Mouse (Mus musculus): ENCODE results near the gene Hoxa4. TPM values are rescaled to one million over a fixed set of nuclear protein-coding genes. Genes with fewer than 3 reads are reported as not detected.

Gene Hoxa4
- polyA plus RNA-seq, 1 experiment from 2014 or later: 2.5 TPM

DNA sequence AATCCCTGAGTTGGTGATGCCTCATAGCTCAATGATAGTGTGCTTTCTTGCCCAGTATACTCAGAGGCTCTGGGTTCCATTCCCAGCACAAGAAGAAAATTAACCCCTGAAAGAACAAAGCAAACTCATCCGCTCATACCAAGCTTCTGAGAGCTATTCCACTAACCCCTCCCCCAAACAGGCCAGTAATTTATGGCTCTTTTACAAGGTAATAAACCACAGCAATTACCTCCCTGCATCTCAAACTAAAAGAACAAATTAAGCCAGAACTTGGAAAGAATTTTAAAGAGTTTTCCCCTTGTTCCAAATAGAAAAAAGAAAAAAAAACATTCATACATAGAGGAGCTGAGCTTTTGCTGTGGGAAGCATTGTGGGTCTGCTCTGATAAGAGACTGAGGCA lies 8.8 kb downstream of the Hoxa4 start:
- no peak overlapping the region for H3K9ac ChIP-seq (ENCODE audit: low read length)
- no peak for DNase-seq (ENCODE audit: low spot score)
- H3K27me3 ChIP-seq (ENCODE audit: control insufficient read depth, insufficient read depth, low read length): peaks cover 2% of the 10 kb centered on the region; the same call in 1 of the 2 replicates
- TF ChIP-seq EP300 (optimal IDR thresholded peaks at IDR 0.05): no peak
- TF ChIP-seq CTCF (IDR thresholded peaks at IDR 0.05; ENCODE audit: low read depth): no peak
- H3K27ac ChIP-seq (replicated peaks): peak overlapping the region; percentile 75
- ATAC-seq (ENCODE audit: low FRiP score, low TSS enrichment): no peak
- 41% methylated on average over 1 of the region's 1 CpGs for WGBS
- peaks cover 3% of the 10 kb centered on the region; the same call in 1 of the 2 replicates for H3K4me1 ChIP-seq (replicated peaks; ENCODE audit: control insufficient read depth, insufficient read depth)
- H3K4me2 ChIP-seq (replicated peaks; ENCODE audit: low read depth): 0 out of 2 replicates have a peak overlapping the region, but pooled peaks have one; percentile 5
- no peaks in the 10 kb centered on the region for H3K9me3 ChIP-seq (ENCODE audit: control insufficient read depth, low read length)
- no peak overlapping the region for H3K4me3 ChIP-seq (ENCODE audit: low read depth, low read length)
- no peaks in the 10 kb centered on the region for H3K36me3 ChIP-seq (ENCODE audit: control insufficient read depth, insufficient read depth, low read length)

DNA sequence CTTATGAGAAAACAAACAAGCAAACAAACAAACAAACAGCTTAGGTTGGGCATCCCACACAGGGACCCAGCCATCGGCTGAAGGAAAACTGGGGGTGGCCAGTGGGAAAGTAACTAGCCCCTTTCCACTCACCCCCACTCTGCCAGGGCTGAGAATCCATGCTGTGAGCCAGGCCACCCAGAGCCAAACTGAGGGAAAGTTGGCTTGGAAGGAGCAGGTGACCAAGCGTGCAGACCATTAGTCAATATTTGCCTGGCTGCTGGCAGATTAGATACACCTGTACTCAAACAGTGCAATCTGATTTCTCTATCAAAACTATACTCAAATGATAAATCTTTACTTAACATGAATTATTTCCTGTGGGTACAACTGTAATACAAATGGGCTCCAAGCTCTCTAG lies 9.5 kb downstream of the Hoxa4 start:
- Histone ChIP-seq H3K4me2 (replicated peaks; ENCODE audit: low read depth) (no peak overlapping the region), H3K9ac (ENCODE audit: low read length) (no peak overlapping the region), H3K27ac (replicated peaks) (no peak overlapping the region), H3K4me1 (replicated peaks; ENCODE audit: control insufficient read depth, insufficient read depth) (no peaks in the 10 kb centered on the region; the same call in 1 of the 2 replicates), H3K27me3 (ENCODE audit: control insufficient read depth, insufficient read depth, low read length) (peaks cover 2% of the 10 kb centered on the region; the same call in 1 of the 2 replicates), H3K4me3 (ENCODE audit: low read depth, low read length) (no peak overlapping the region), H3K9me3 (ENCODE audit: control insufficient read depth, low read length) (no peaks in the 10 kb centered on the region), H3K36me3 (ENCODE audit: control insufficient read depth, insufficient read depth, low read length) (no peaks in the 10 kb centered on the region)
- WGBS: 31% methylated on average over 2 of the region's 2 CpGs
- DNase-seq (ENCODE audit: low spot score) (no peak), ATAC-seq (ENCODE audit: low FRiP score, low TSS enrichment) (no peak)
- TF ChIP-seq EP300 (optimal IDR thresholded peaks at IDR 0.05) (no peak), CTCF (IDR thresholded peaks at IDR 0.05; ENCODE audit: low read depth) (no peak)

DNA sequence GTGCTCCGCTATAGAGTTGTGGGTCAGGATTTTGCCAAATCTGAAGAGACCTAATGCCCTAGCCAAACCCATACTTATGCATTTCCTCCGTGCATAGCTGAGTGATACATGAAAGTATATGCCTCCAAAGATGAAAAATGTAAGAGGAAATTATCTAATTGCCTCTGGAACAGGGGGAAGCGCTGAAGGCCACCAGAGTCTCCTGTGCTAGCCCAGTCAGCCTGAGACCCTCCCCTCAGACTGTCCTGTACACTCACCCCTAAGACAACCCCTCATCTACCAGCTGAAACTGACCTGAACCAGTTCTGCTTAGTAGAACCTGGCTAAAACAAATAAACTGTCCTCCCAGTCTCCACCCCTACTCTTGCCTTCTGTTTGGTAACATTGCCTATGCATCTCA lies 10.8 kb downstream of the Hoxa4 start:
- no peaks in the 10 kb centered on the region; the same call in 1 of the 2 replicates for H3K4me1 ChIP-seq (replicated peaks; ENCODE audit: control insufficient read depth, insufficient read depth)

DNA sequence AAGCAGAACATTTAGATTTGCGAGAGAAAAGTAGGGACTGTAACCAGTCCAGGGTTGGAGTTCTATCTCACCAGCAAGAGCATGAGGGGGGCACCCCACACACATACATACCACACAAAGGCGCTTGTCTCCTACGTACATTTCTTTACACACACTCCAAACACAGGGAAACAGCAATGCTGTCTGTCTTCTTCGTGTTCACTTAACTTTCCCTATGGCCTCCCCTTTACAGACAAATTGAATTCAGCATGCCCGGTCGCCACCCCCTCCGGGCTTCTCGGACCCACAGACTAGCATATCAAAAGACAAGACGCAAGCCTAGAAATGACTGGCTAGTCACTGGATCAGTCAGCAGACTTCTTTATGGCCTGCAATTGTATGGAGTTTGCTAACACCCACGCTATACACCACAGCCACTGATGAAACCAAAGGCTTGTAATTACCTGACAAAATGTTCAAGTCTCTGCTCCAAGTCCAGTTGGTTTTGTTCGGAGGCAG lies 11.3 kb downstream of the Hoxa4 start:
- Histone ChIP-seq H3K9me3 (ENCODE audit: control insufficient read depth, low read length) (no peaks in the 10 kb centered on the region), H3K27me3 (ENCODE audit: control insufficient read depth, insufficient read depth, low read length) (no peaks in the 10 kb centered on the region), H3K4me2 (replicated peaks; ENCODE audit: low read depth) (peak overlapping the region; percentile 75), H3K27ac (replicated peaks) (peak overlapping the region; percentile 95), H3K36me3 (ENCODE audit: control insufficient read depth, insufficient read depth, low read length) (no peaks in the 10 kb centered on the region), H3K9ac (ENCODE audit: low read length) (peak overlapping the region; percentile 89), H3K4me3 (ENCODE audit: low read depth, low read length) (peak overlapping the region; percentile 63), H3K4me1 (replicated peaks; ENCODE audit: control insufficient read depth, insufficient read depth) (no peaks in the 10 kb centered on the region; the same call in 1 of the 2 replicates)
- 22% methylated on average over 11 of the region's 11 CpGs for WGBS
- DNase-seq (ENCODE audit: low spot score) (no peak), ATAC-seq (ENCODE audit: low FRiP score, low TSS enrichment) (no peak)
- TF ChIP-seq CTCF (IDR thresholded peaks at IDR 0.05; ENCODE audit: low read depth) (no peak), EP300 (optimal IDR thresholded peaks at IDR 0.05) (no peak)

More for the DNA sequence above, 10.8 kb downstream of the Hoxa4 start:
- TF ChIP-seq CTCF (IDR thresholded peaks at IDR 0.05; ENCODE audit: low read depth): no peak
- TF ChIP-seq EP300 (optimal IDR thresholded peaks at IDR 0.05): no peak
- ATAC-seq (ENCODE audit: low FRiP score, low TSS enrichment): no peak
- 37% methylated on average over 3 of the region's 3 CpGs for WGBS
- H3K9ac ChIP-seq (ENCODE audit: low read length): peak overlapping the region; percentile 89
- H3K27me3 ChIP-seq (ENCODE audit: control insufficient read depth, insufficient read depth, low read length): no peaks in the 10 kb centered on the region
- H3K9me3 ChIP-seq (ENCODE audit: control insufficient read depth, low read length): no peaks in the 10 kb centered on the region
- H3K4me2 ChIP-seq (replicated peaks; ENCODE audit: low read depth): peak overlapping the region; percentile 75
- H3K36me3 ChIP-seq (ENCODE audit: control insufficient read depth, insufficient read depth, low read length): no peaks in the 10 kb centered on the region
- H3K4me3 ChIP-seq (ENCODE audit: low read depth, low read length): peak overlapping the region; percentile 63
- H3K27ac ChIP-seq (replicated peaks): peak overlapping the region; percentile 95
- no peak for DNase-seq (ENCODE audit: low spot score)

DNA sequence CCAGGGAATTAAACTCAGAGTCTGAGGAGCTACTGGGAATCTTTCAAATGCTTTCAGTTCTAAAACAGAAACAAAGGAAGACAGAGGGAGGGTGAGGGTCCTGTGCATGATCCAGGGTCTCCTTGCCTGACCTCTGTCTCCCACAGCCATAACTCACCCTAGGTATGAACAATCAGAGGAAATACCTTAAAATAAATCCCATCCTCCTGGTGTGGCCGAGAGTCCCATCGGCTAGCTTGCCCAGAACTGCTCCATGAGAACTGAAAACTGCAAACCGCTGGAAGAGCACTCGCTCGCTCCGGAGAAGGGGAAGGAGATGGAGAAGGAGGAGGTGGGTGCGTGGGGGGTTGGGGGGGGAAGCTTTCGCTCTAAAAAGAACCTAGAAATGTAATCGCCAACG lies 11.9 kb downstream of the Hoxa4 start:
- H3K27ac ChIP-seq (replicated peaks): peak overlapping the region; percentile 95
- no peaks in the 10 kb centered on the region for H3K36me3 ChIP-seq (ENCODE audit: control insufficient read depth, insufficient read depth, low read length)
- ATAC-seq (ENCODE audit: low FRiP score, low TSS enrichment) (no peak), DNase-seq (ENCODE audit: low spot score) (peak; percentile 13)
- H3K4me1 ChIP-seq (replicated peaks; ENCODE audit: control insufficient read depth, insufficient read depth): no peaks in the 10 kb centered on the region; the same call in 1 of the 2 replicates
- 13% methylated on average over 10 of the region's 10 CpGs for WGBS
- peak overlapping the region; percentile 89 for H3K9ac ChIP-seq (ENCODE audit: low read length)
- H3K4me3 ChIP-seq (ENCODE audit: low read depth, low read length): peak overlapping the region; percentile 63
- H3K9me3 ChIP-seq (ENCODE audit: control insufficient read depth, low read length): no peaks in the 10 kb centered on the region
- no peak for TF ChIP-seq CTCF (IDR thresholded peaks at IDR 0.05; ENCODE audit: low read depth)
- TF ChIP-seq EP300 (optimal IDR thresholded peaks at IDR 0.05): no peak
- no peaks in the 10 kb centered on the region for H3K27me3 ChIP-seq (ENCODE audit: control insufficient read depth, insufficient read depth, low read length)
- H3K4me2 ChIP-seq (replicated peaks; ENCODE audit: low read depth): peak overlapping the region; percentile 75

DNA sequence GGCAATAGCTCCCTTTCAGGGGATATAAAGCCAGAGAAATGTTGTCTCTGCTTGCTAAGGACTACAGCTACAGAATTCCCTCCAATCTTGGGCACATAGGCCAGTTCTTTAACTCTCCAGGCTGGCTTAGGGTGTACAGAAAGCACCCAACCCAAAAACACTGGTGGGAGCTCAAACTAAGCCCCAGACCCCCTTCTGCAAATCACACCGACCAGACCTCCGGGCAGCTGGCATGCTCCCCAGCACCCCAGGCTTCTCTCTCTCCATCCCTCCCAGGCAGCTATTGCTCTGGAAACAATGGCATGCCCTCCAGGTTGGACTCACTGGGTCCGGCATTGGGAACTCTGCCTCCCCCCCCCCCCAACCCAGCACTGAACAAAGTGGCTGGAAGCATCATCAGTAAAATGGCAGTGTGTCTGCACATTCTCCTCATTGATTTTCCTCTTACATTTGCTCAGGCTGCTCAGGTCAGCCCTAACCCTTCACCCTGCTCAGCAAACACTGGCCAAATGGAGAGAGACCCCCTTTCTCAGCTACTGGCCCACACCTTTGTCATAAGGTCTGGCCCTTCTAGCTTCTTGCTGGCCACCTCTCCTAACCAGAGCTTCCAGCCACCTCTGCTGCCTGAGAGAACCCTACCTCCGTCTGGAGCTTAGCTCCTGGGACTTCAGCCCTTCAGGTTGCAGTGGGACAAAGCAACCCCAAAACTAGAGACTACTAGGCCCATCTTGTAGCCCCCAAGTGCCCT lies 12.5 kb downstream of the Hoxa4 start:
- no peak for ATAC-seq (ENCODE audit: low FRiP score, low TSS enrichment)
- DNase-seq (ENCODE audit: low spot score): peak; percentile 13
- no peaks in the 10 kb centered on the region for H3K27me3 ChIP-seq (ENCODE audit: control insufficient read depth, insufficient read depth, low read length)
- no peaks in the 10 kb centered on the region; the same call in 1 of the 2 replicates for H3K4me1 ChIP-seq (replicated peaks; ENCODE audit: control insufficient read depth, insufficient read depth)
- 17% methylated on average over 4 of the region's 4 CpGs for WGBS
- no peak for TF ChIP-seq EP300 (optimal IDR thresholded peaks at IDR 0.05)
- no peak for TF ChIP-seq CTCF (IDR thresholded peaks at IDR 0.05; ENCODE audit: low read depth)
- H3K4me3 ChIP-seq (ENCODE audit: low read depth, low read length): peak overlapping the region; percentile 63
- no peaks in the 10 kb centered on the region for H3K36me3 ChIP-seq (ENCODE audit: control insufficient read depth, insufficient read depth, low read length)
- no peaks in the 10 kb centered on the region for H3K9me3 ChIP-seq (ENCODE audit: control insufficient read depth, low read length)
- peak overlapping the region; percentile 89 for H3K9ac ChIP-seq (ENCODE audit: low read length)
- peak overlapping the region; percentile 75 for H3K4me2 ChIP-seq (replicated peaks; ENCODE audit: low read depth)
- H3K27ac ChIP-seq (replicated peaks): peak overlapping the region; percentile 95

All from stomach, postnatal 0 days (tissue).